Mouse (Mus musculus) ES-E14 (cell line): ENCODE data around the gene Wdr66. TPM values are rescaled to one million over a fixed set of nuclear protein-coding genes. Genes with fewer than 3 reads are reported as not detected.

Experiments used
- DNase-seq: peaks from one replicate; pipeline ENCODE4 v3.0.0-alpha.2; 2013; ENCODE audit warnings: low read depth, low spot score
- H3K27ac ChIP-seq: 2 replicates; pipeline ENCODE4 v1.5.1; 2012; ENCODE audit warnings: low read depth, mild to moderate bottlenecking, low read length, moderate library complexity, mixed read lengths; ENCODE audit not compliant: poor library complexity, insufficient read depth, severe bottlenecking
- H3K36me3 ChIP-seq: 2 replicates; pipeline ENCODE4 v1.6.1; 2012; ENCODE audit warnings: mild to moderate bottlenecking, low read length, moderate library complexity, mixed read lengths; ENCODE audit not compliant: control insufficient read depth, poor library complexity, insufficient read depth, severe bottlenecking
- H3K4me1 ChIP-seq, 2 experiments: fragments of 150-350 bp in 1 of 2; sonication (generic) in 1 of 2; 2 replicates each; pipeline ENCODE4 v1.6.1; 2012; ENCODE audit warnings: low read length in 2 of 2, mild to moderate bottlenecking in 1 of 2, mixed read lengths in 1 of 2; ENCODE audit not compliant: control insufficient read depth in 2 of 2, insufficient read depth in 2 of 2, poor library complexity in 1 of 2
- H3K4me3 ChIP-seq, 2 experiments: fragments of 150-350 bp in 1 of 2; sonication (generic) in 1 of 2; 2 replicates each; pipeline ENCODE4 v1.5.1; 2012; ENCODE audit warnings: low read length in 2 of 2, low read depth in 1 of 2, mild to moderate bottlenecking in 1 of 2, mixed read lengths in 1 of 2; ENCODE audit not compliant: insufficient read depth in 1 of 2, poor library complexity in 1 of 2, severe bottlenecking in 1 of 2
- H3K9ac ChIP-seq: 2 replicates; pipeline ENCODE4 v1.6.1; 2012; ENCODE audit warnings: low read depth, mild to moderate bottlenecking, low read length, mixed read lengths; ENCODE audit not compliant: poor library complexity, insufficient read depth, severe bottlenecking
- H3K9me3 ChIP-seq: fragments of 150-350 bp; sonication (generic); 2 replicates; pipeline ENCODE4 v1.6.1; 2012; ENCODE audit warnings: low read depth, mild to moderate bottlenecking, low read length; ENCODE audit not compliant: control insufficient read depth, insufficient read depth
- CHD2 ChIP-seq: IDR thresholded peaks from 2 replicates; pipeline ENCODE4 v1.6.1; 2014; ENCODE audit warnings: mild to moderate bottlenecking, low read depth, low read length, inconsistent platforms
- HCFC1 ChIP-seq: IDR thresholded peaks from 2 replicates; pipeline ENCODE4 v1.6.1; 2012; ENCODE audit warnings: low read length, inconsistent platforms, borderline replicate concordance; ENCODE audit not compliant: insufficient read depth
- MAFK ChIP-seq: IDR thresholded peaks from 2 replicates; pipeline ENCODE4 v1.6.1; 2014; ENCODE audit warnings: mild to moderate bottlenecking, low read depth, low read length, inconsistent platforms; ENCODE audit not compliant: insufficient read depth
- ZC3H11A ChIP-seq: IDR thresholded peaks from 2 replicates; pipeline ENCODE4 v1.6.1; 2012; ENCODE audit warnings: low read depth, mild to moderate bottlenecking, inconsistent platforms, low read length, borderline replicate concordance
- ZNF384 ChIP-seq: IDR thresholded peaks from 2 replicates; pipeline ENCODE4 v1.6.1; 2012; ENCODE audit warnings: low read depth, low read length, inconsistent platforms
- in situ Hi-C, 2 experiments: fragments of 600-800 bp; cut with MboI; formaldehyde crosslinking; loops; one replicate each; pipeline ENCODE4 v1.15.1; 2025; ENCODE audit warnings: low sequenced_read_pairs in 2 of 2, inconsistent platforms in 1 of 2; ENCODE audit not compliant: unreplicated experiment in 2 of 2
- total RNA-seq: library from RNA; depleted of rRNA; stranded (reverse); fragments of 300-350 nt; gene quantifications from 2 replicates; pipeline ENCODE4 v1.2.3, GENCODE M21; 2012

Gene Wdr66
- total RNA-seq, 1 experiment: 0.36 TPM

GRCm38 (mm10) chr5:123362911-123363310, 111.0 kb downstream of the Wdr66 start:
- Histone ChIP-seq H3K9me3 (no peaks in the 10 kb centered on the region), H3K27ac (no peak overlapping the region), H3K9ac (no peak overlapping the region), H3K4me3 (no peak overlapping the region), H3K36me3 (peaks cover 46% of the 10 kb centered on the region), H3K4me1 (peaks cover 0 to 24% of the 10 kb centered on the region in 2 experiments; a peak in 2 of 4 replicates)
- in situ Hi-C loops: no loop called here
- TF ChIP-seq ZC3H11A (no peak), CHD2 (no peak), MAFK (no peak), ZNF384 (no peak), HCFC1 (no peak)
- no peak for DNase-seq

GRCm38 (mm10) chr5:123364302-123364971, 112.5 kb downstream of the Wdr66 start:
- in situ Hi-C loops: no loop called here
- H3K36me3 ChIP-seq: peaks cover 35% of the 10 kb centered on the region; the same call in 1 of the 2 replicates
- no peak overlapping the region for H3K4me3 ChIP-seq
- H3K9ac ChIP-seq: peak overlapping the region; percentile 49
- peak overlapping the region; percentile 55 for H3K27ac ChIP-seq
- no peaks in the 10 kb centered on the region for H3K9me3 ChIP-seq
- TF ChIP-seq ZC3H11A (no peak), MAFK (no peak), CHD2 (no peak), ZNF384 (no peak), HCFC1 (no peak)
- peaks cover 0 to 28% of the 10 kb centered on the region in 2 experiments; a peak in 2 of 4 replicates for H3K4me1 ChIP-seq
- no peak for DNase-seq

- no peak overlapping the region for H3K27ac ChIP-seq
- no peak for DNase-seq
- in situ Hi-C loops: no loop called here
- H3K9me3 ChIP-seq: no peaks in the 10 kb centered on the region
- TF ChIP-seq MAFK (no peak), ZC3H11A (no peak), ZNF384 (no peak), CHD2 (no peak), HCFC1 (no peak)
- peaks cover 0 to 46% of the 10 kb centered on the region in 2 experiments; a peak in 2 of 4 replicates for H3K4me1 ChIP-seq
- no peak overlapping the region for H3K4me3 ChIP-seq
- no peak overlapping the region; the same call in 1 of the 2 replicates for H3K9ac ChIP-seq
- peaks cover 35% of the 10 kb centered on the region for H3K36me3 ChIP-seq
These were observed 117.1 kb downstream of the Wdr66 start for GRCm38 (mm10) chr5:123368869-123369488.

GRCm38 (mm10) chr5:123370049-123370448, 118.1 kb downstream of the Wdr66 start:
- Histone ChIP-seq H3K4me3 (no peak overlapping the region), H3K27ac (no peak overlapping the region), H3K36me3 (peaks cover 33% of the 10 kb centered on the region), H3K4me1 (peaks cover 0 to 39% of the 10 kb centered on the region in 2 experiments; a peak in 3 of 4 replicates), H3K9ac (no peak overlapping the region), H3K9me3 (no peaks in the 10 kb centered on the region)
- no peak for TF ChIP-seq ZNF384
- TF ChIP-seq CHD2: no peak
- TF ChIP-seq HCFC1: no peak
- TF ChIP-seq MAFK: no peak
- TF ChIP-seq ZC3H11A: no peak
- in situ Hi-C loops: no loop called here
- DNase-seq: no peak
